Mouse (Mus musculus): Measurements from ENCODE around the gene Olfr147.
"Not testable (repeated sequence)": the region's sequence is repeated elsewhere in the genome, so short reads cannot be mapped to it uniquely, and the experiment has no call there.

Olfr147 gene

GRCm38 (mm10) chr9:38401398-38401797, at the start of gene Olfr147:
Gene Olfr147, plus strand, starts transcription at chr9:38401698.
- DNase-seq (ENCODE audit: low spot score), result no peak

GRCm38 (mm10) chr9:38366596-38366995, 34.9 kb upstream of the Olfr147 start, which contains the start of gene Olfr250:
Gene Olfr250, plus strand, starts transcription at chr9:38366896.
- DNase-seq (ENCODE audit: low spot score), result no peak

- no peak for DNase-seq (ENCODE audit: low spot score)
Measured at GRCm38 (mm10) chr9:38376786-38377185, 24.7 kb upstream of the Olfr147 start, which contains the start of gene Olfr251. Gene Olfr251, plus strand, starts transcription at chr9:38377086.

- not testable (repeated sequence) for DNase-seq (ENCODE audit: low spot score)
Measured at GRCm38 (mm10) chr9:38407502-38407901, 6.0 kb downstream of the Olfr147 start.

GRCm38 (mm10) chr9:38413502-38413901, 12.0 kb downstream of the Olfr147 start:
- DNase-seq (ENCODE audit: low spot score), result not testable (repeated sequence)

- no peak for DNase-seq (ENCODE audit: low spot score)
Measured at GRCm38 (mm10) chr9:38423801-38424200, 22.3 kb downstream of the Olfr147 start.

- DNase-seq (ENCODE audit: low spot score), result no peak
Measured at GRCm38 (mm10) chr9:38427026-38427425, 25.5 kb downstream of the Olfr147 start.

- DNase-seq (ENCODE audit: low spot score), result no peak
Measured at GRCm38 (mm10) chr9:38429155-38429554, 27.7 kb downstream of the Olfr147 start, which contains the start of gene Olfr901. Gene Olfr901, plus strand, starts transcription at chr9:38429455.

- DNase-seq (ENCODE audit: low spot score), result no peak
Measured at GRCm38 (mm10) chr9:38447352-38447751, 45.9 kb downstream of the Olfr147 start, which contains the start of gene Olfr902. Gene Olfr902, plus strand, starts transcription at chr9:38447652.
